Mouse (Mus musculus) MEL (cell line): ENCODE measurements at regions not wholly inside any gene's neighbourhood (a gene's known extent, or its start where the extent isn't known, plus 50 kb on each side); places are given as distances from the start of the nearest gene placed in this dataset.

ENCODE experiments used
- DNase-seq: peaks from one replicate; pipeline ENCODE4 v3.0.0; 2011; ENCODE audit warnings: low read depth, low spot score
- H3K27ac ChIP-seq: 2 replicates; pipeline ENCODE4 v1.5.1; 2012; ENCODE audit warnings: low read depth, mild to moderate bottlenecking, control low read depth, low read length, moderate library complexity; ENCODE audit not compliant: control insufficient read depth
- H3K27me3 ChIP-seq, 2 experiments: fragments of 150-350 bp in 1 of 2; sonication (generic) in 1 of 2; 2 replicates each; pipeline ENCODE4 v1.6.1; 2012; ENCODE audit warnings: low read length in 2 of 2, mild to moderate bottlenecking in 2 of 2, improper control_type of control experiment in 1 of 2, moderate library complexity in 1 of 2; ENCODE audit not compliant: insufficient read depth in 2 of 2, control insufficient read depth in 1 of 2
- H3K36me3 ChIP-seq, 2 experiments: 2 replicates each; pipeline ENCODE4 v1.6.1; 2012 to 2014; ENCODE audit warnings: low read length in 2 of 2, improper control_type of control experiment in 1 of 2, inconsistent platforms in 1 of 2, mild to moderate bottlenecking in 1 of 2; ENCODE audit not compliant: insufficient read depth in 2 of 2, control insufficient read depth in 1 of 2
- H3K4me1 ChIP-seq, 2 experiments: fragments of 150-350 bp in 1 of 2; sonication (generic) in 1 of 2; 2 replicates each; pipeline ENCODE4 v1.6.1; 2012; ENCODE audit warnings: low read length in 2 of 2, improper control_type of control experiment in 1 of 2, mild to moderate bottlenecking in 1 of 2; ENCODE audit not compliant: insufficient read depth in 2 of 2, control insufficient read depth in 1 of 2
- H3K4me3 ChIP-seq, 2 experiments: fragments of 150-350 bp in 1 of 2; sonication (generic) in 1 of 2; 2 replicates each; pipeline ENCODE4 v1.5.1; 2012; ENCODE audit warnings: low read depth in 2 of 2, low read length in 2 of 2, mild to moderate bottlenecking in 2 of 2, moderate library complexity in 2 of 2, control low read depth in 1 of 2, improper control_type of control experiment in 1 of 2; ENCODE audit not compliant: control insufficient read depth in 1 of 2, insufficient read depth in 1 of 2
- H3K79me2 ChIP-seq: 2 replicates; pipeline ENCODE4 v1.6.1; 2012; ENCODE audit warnings: mild to moderate bottlenecking, low read length, moderate library complexity; ENCODE audit not compliant: control insufficient read depth, poor library complexity, insufficient read depth
- H3K9ac ChIP-seq: 2 replicates; pipeline ENCODE4 v1.6.1; 2012; ENCODE audit warnings: low read depth, mild to moderate bottlenecking, control low read depth, low read length, moderate library complexity; ENCODE audit not compliant: control insufficient read depth, poor library complexity, severe bottlenecking
- H3K9me3 ChIP-seq: fragments of 150-350 bp; sonication (generic); replicated peaks from 2 replicates; pipeline ENCODE4 v1.6.1; 2012; ENCODE audit warnings: mild to moderate bottlenecking, low read length, improper control_type of control experiment, moderate library complexity; ENCODE audit not compliant: insufficient read depth
- CHD2 ChIP-seq: IDR thresholded peaks from 2 replicates; pipeline ENCODE4 v1.6.1; 2011; ENCODE audit warnings: low read length, improper control_type of control experiment
- CTCF ChIP-seq, 3 experiments: IDR thresholded peaks in 2 of 3; conservative IDR thresholded peaks in 1 of 3; 2 replicates each; pipeline ENCODE4 v1.5.1; 2011 to 2012; ENCODE audit warnings: low read length in 3 of 3, low read depth in 2 of 3, mild to moderate bottlenecking in 2 of 3, improper control_type of control experiment in 1 of 3, inconsistent platforms in 1 of 3, mixed read lengths in 1 of 3, moderate library complexity in 1 of 3; ENCODE audit not compliant: control insufficient read depth in 1 of 3, insufficient read depth in 1 of 3, poor library complexity in 1 of 3, severe bottlenecking in 1 of 3
- EP300 ChIP-seq, 2 experiments: IDR thresholded peaks; 2 replicates each; pipeline ENCODE4 v1.6.1; 2011; ENCODE audit warnings: improper control_type of control experiment in 2 of 2, low read length in 2 of 2, low read depth in 1 of 2, mild to moderate bottlenecking in 1 of 2
- HCFC1 ChIP-seq: IDR thresholded peaks from 2 replicates; pipeline ENCODE4 v1.6.1; 2012; ENCODE audit warnings: low read depth, mild to moderate bottlenecking, inconsistent platforms, low read length, improper control_type of control experiment, moderate library complexity
- KAT2A ChIP-seq: conservative IDR thresholded peaks from 2 replicates; pipeline ENCODE4 v1.6.1; 2012; ENCODE audit warnings: low read depth, low read length, improper control_type of control experiment, inconsistent platforms
- MAX ChIP-seq: IDR thresholded peaks from 2 replicates; pipeline ENCODE4 v1.6.1; 2011; ENCODE audit warnings: low read length, improper control_type of control experiment
- MAZ ChIP-seq: IDR thresholded peaks from 2 replicates; pipeline ENCODE4 v1.6.1; 2012; ENCODE audit warnings: low read depth, mild to moderate bottlenecking, inconsistent platforms, low read length, improper control_type of control experiment
- MYB ChIP-seq: IDR thresholded peaks from 2 replicates; pipeline ENCODE4 v1.6.1; 2011; ENCODE audit warnings: mild to moderate bottlenecking, low read depth, low read length, improper control_type of control experiment
- NRF1 ChIP-seq: IDR thresholded peaks from 2 replicates; pipeline ENCODE4 v1.6.1; 2014; ENCODE audit warnings: low read depth, mild to moderate bottlenecking, inconsistent platforms, low read length, improper control_type of control experiment, moderate library complexity; ENCODE audit not compliant: poor library complexity, insufficient read depth, severe bottlenecking
- POLR2A ChIP-seq, 2 experiments: IDR thresholded peaks; 2 replicates each; pipeline ENCODE4 v1.6.1; 2011 to 2012; ENCODE audit warnings: low read length in 2 of 2, mild to moderate bottlenecking in 2 of 2, control low read depth in 1 of 2, improper control_type of control experiment in 1 of 2, low read depth in 1 of 2, moderate library complexity in 1 of 2; ENCODE audit not compliant: control insufficient read depth in 1 of 2, insufficient read depth in 1 of 2, poor library complexity in 1 of 2
- RAD21 ChIP-seq: IDR thresholded peaks from 2 replicates; pipeline ENCODE4 v1.6.1; 2011; ENCODE audit warnings: mild to moderate bottlenecking, low read depth, low read length, improper control_type of control experiment
- RCOR1 ChIP-seq: IDR thresholded peaks from 2 replicates; pipeline ENCODE4 v1.6.1; 2012; ENCODE audit warnings: low read depth, mild to moderate bottlenecking, inconsistent platforms, low read length, improper control_type of control experiment
- SMC3 ChIP-seq: IDR thresholded peaks from 2 replicates; pipeline ENCODE4 v1.6.1; 2011; ENCODE audit warnings: low read depth, low read length, improper control_type of control experiment
- TBP ChIP-seq: IDR thresholded peaks from 2 replicates; pipeline ENCODE4 v1.8.0; 2011; ENCODE audit warnings: low read depth, low read length, improper control_type of control experiment
- TCF12 ChIP-seq: IDR thresholded peaks from 2 replicates; pipeline ENCODE4 v1.6.1; 2014; ENCODE audit warnings: low read depth, mild to moderate bottlenecking, inconsistent platforms, low read length, improper control_type of control experiment, moderate library complexity
- UBTF ChIP-seq: IDR thresholded peaks from 2 replicates; pipeline ENCODE4 v1.6.1; 2012; ENCODE audit warnings: low read depth, mild to moderate bottlenecking, inconsistent platforms, low read length, improper control_type of control experiment, moderate library complexity, borderline replicate concordance; ENCODE audit not compliant: insufficient read depth
- USF2 ChIP-seq, 2 experiments: IDR thresholded peaks; 2 replicates each; pipeline ENCODE4 v1.6.1; 2011 to 2012; ENCODE audit warnings: improper control_type of control experiment in 2 of 2, low read length in 2 of 2, borderline replicate concordance in 1 of 2, inconsistent platforms in 1 of 2, low read depth in 1 of 2, mild to moderate bottlenecking in 1 of 2; ENCODE audit not compliant: insufficient read depth in 1 of 2
- ZC3H11A ChIP-seq: IDR thresholded peaks from 2 replicates; pipeline ENCODE4 v1.6.1; 2012; ENCODE audit warnings: low read depth, mild to moderate bottlenecking, inconsistent platforms, low read length, improper control_type of control experiment
- ZKSCAN1 ChIP-seq: IDR thresholded peaks from 2 replicates; pipeline ENCODE4 v1.6.1; 2012; ENCODE audit warnings: low read depth, mild to moderate bottlenecking, inconsistent platforms, low read length, improper control_type of control experiment, moderate library complexity
- ZMIZ1 ChIP-seq: IDR thresholded peaks from 2 replicates; pipeline ENCODE4 v1.6.1; 2012; ENCODE audit warnings: low read depth, mild to moderate bottlenecking, inconsistent platforms, low read length, improper control_type of control experiment, moderate library complexity
- ZNF384 ChIP-seq: IDR thresholded peaks from 2 replicates; pipeline ENCODE4 v1.6.1; 2012; ENCODE audit warnings: low read depth, mild to moderate bottlenecking, inconsistent platforms, low read length, improper control_type of control experiment

DNA sequence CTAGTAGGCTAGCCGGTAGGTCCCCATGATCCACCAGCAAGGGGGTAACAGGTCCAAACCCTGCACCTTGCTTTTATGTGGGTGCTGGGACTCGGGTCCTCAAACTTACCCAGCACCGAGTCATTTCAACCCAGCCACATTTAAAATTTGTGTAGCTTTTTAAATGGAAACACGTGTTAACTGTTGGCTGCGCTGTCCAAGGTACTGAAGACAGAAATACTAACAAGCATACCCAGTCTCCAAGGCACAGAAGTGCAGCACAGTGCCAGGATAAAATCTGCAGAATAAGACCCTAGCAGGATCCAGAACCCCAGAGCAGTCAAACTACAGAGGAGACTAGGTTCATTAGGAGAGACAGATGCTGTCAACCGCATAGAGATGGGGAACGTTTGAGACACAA, 122.6 kb upstream of the Srrm4 start:
- Histone ChIP-seq H3K27ac (no peak overlapping the region), H3K4me1 (no peaks in the 10 kb centered on the region), H3K9me3 (no peaks in the 10 kb centered on the region), H3K9ac (no peak overlapping the region), H3K27me3 (no peaks in the 10 kb centered on the region), H3K79me2 (no peaks in the 10 kb centered on the region), H3K36me3 (no peaks in the 10 kb centered on the region), H3K4me3 (no peak overlapping the region)
- TF ChIP-seq UBTF (no peak), USF2 (IDR thresholded peaks at IDR 0.05; ENCODE audit: borderline replicate concordance in 1 of 2, insufficient read depth in 1 of 2, low read depth in 1 of 2, low read length in 2 of 2) (no peak), RAD21 (no peak), RCOR1 (no peak), MAX (no peak), TBP (no peak), CTCF (IDR thresholded peaks at IDR 0.05 in 2 of 3, conservative IDR thresholded peaks at IDR 0.05 in 1 of 3; ENCODE audit: control insufficient read depth in 1 of 3, insufficient read depth in 1 of 3, low read depth in 2 of 3, low read length in 3 of 3, poor library complexity in 1 of 3, severe bottlenecking in 1 of 3) (no peak), SMC3 (no peak), MAZ (no peak)
- peak; percentile 29 for DNase-seq

GRCm38 (mm10) chr5:116712056-116712455, 120.4 kb upstream of the Srrm4 start:
- no peaks in the 10 kb centered on the region for H3K4me1 ChIP-seq
- no peak overlapping the region for H3K27ac ChIP-seq

DNA sequence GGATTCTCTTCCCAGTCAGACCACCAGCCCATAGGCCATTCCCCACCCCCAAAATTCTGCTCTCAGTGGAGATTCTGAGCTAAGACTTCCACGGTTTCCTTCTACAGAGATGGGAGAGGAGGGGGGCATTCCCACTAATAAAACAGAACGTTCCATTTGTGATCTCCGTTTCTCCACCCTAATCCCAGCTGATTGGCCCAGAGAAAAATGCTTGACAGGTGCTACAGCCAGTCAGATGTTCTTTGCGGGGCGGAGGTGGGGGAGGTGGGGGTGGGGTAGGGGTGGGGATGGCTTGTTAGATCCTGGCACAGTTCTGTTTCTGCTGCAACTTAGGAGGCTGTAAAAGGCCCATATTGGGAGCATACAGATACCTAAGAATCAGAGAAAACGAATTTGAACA, 116.9 kb upstream of the Srrm4 start:
- no peaks in the 10 kb centered on the region for H3K9me3 ChIP-seq
- H3K4me1 ChIP-seq, result no peaks in the 10 kb centered on the region
- H3K4me3 ChIP-seq, result no peak overlapping the region
- H3K79me2 ChIP-seq, result no peaks in the 10 kb centered on the region
- no peak overlapping the region for H3K9ac ChIP-seq
- no peaks in the 10 kb centered on the region for H3K27me3 ChIP-seq
- H3K27ac ChIP-seq, result no peak overlapping the region
- DNase-seq, result no peak
- H3K36me3 ChIP-seq, result no peaks in the 10 kb centered on the region
- TF ChIP-seq TCF12, result no peak

More at GRCm38 (mm10) chr5:116712056-116712455, 120.4 kb upstream of the Srrm4 start:
- no peaks in the 10 kb centered on the region for H3K9me3 ChIP-seq
- DNase-seq, result no peak
- no peaks in the 10 kb centered on the region for H3K36me3 ChIP-seq
- no peaks in the 10 kb centered on the region for H3K79me2 ChIP-seq
- no peak overlapping the region for H3K9ac ChIP-seq
- no peak overlapping the region for H3K4me3 ChIP-seq
- H3K27me3 ChIP-seq, result no peaks in the 10 kb centered on the region
- TF ChIP-seq EP300 (IDR thresholded peaks at IDR 0.05; ENCODE audit: low read depth in 1 of 2, low read length in 2 of 2), result no peak
- TF ChIP-seq KAT2A, result no peak
- no peak for TF ChIP-seq MYB
- no peak for TF ChIP-seq CHD2
- TF ChIP-seq ZMIZ1, result no peak
- no peak for TF ChIP-seq POLR2A (IDR thresholded peaks at IDR 0.05; ENCODE audit: control insufficient read depth in 1 of 2, insufficient read depth in 1 of 2, low read depth in 1 of 2, low read length in 2 of 2, poor library complexity in 1 of 2)
- TF ChIP-seq MAZ, result no peak
- no peak for TF ChIP-seq NRF1
- no peak for TF ChIP-seq ZNF384
- no peak for TF ChIP-seq ZKSCAN1
- no peak for TF ChIP-seq ZC3H11A
- no peak for TF ChIP-seq TCF12
- no peak for TF ChIP-seq MAX
- no peak for TF ChIP-seq HCFC1
